Mouse (Mus musculus): ENCODE measurements around the gene Yap1. TPM values are rescaled to one million over a fixed set of nuclear protein-coding genes. Genes with fewer than 3 reads are reported as not detected.

The Yap1 gene
- polyA plus RNA-seq (2012; rRNA removed), result 13.5 and 22.2 TPM in 2 replicates

- TF ChIP-seq POLR2A (IDR thresholded peaks at IDR 0.05; ENCODE audit: borderline replicate concordance, extremely low read depth, insufficient read depth, insufficient read length, poor library complexity, severe bottlenecking) (peak; percentile 46; the same call in 1 of the 2 replicates), CTCF (IDR thresholded peaks at IDR 0.05; ENCODE audit: borderline replicate concordance, extremely low read depth, insufficient read depth, insufficient read length) (no peak)
- peak; percentile 93 for DNase-seq (ENCODE audit: low read depth)
Measured at GRCm38 (mm10) chr9:8004370-8004991, at the start of gene Yap1. TSS of gene Yap1 (minus strand) at chr9:8004596.

- no peak for TF ChIP-seq POLR2A (IDR thresholded peaks at IDR 0.05; ENCODE audit: borderline replicate concordance, extremely low read depth, insufficient read depth, insufficient read length, poor library complexity, severe bottlenecking)
- no peak for TF ChIP-seq CTCF (IDR thresholded peaks at IDR 0.05; ENCODE audit: borderline replicate concordance, extremely low read depth, insufficient read depth, insufficient read length)
- no peak for DNase-seq (ENCODE audit: low read depth)
Measured at GRCm38 (mm10) chr9:8043044-8043387, 38.6 kb upstream of the Yap1 start.

GRCm38 (mm10) chr9:8042338-8043043 lies 38.1 kb upstream of the Yap1 start, which contains the start of gene Cfap300:
TSS of gene Cfap300 (minus strand) at chr9:8042823.
- TF ChIP-seq CTCF (IDR thresholded peaks at IDR 0.05; ENCODE audit: borderline replicate concordance, extremely low read depth, insufficient read depth, insufficient read length) (no peak), POLR2A (IDR thresholded peaks at IDR 0.05; ENCODE audit: borderline replicate concordance, extremely low read depth, insufficient read depth, insufficient read length, poor library complexity, severe bottlenecking) (peak; percentile 45; the same call in 1 of the 2 replicates)

GRCm38 (mm10) chr9:8035546-8035945 lies 31.1 kb upstream of the Yap1 start:
- TF ChIP-seq POLR2A (IDR thresholded peaks at IDR 0.05; ENCODE audit: borderline replicate concordance, extremely low read depth, insufficient read depth, insufficient read length, poor library complexity, severe bottlenecking) (no peak), CTCF (IDR thresholded peaks at IDR 0.05; ENCODE audit: borderline replicate concordance, extremely low read depth, insufficient read depth, insufficient read length) (no peak)
- peak; percentile 47 for DNase-seq (ENCODE audit: low read depth)

More at GRCm38 (mm10) chr9:8042338-8043043, 38.1 kb upstream of the Yap1 start, which contains the start of gene Cfap300:
- peak; percentile 99 for DNase-seq (ENCODE audit: low read depth)

GRCm38 (mm10) chr9:8035091-8035490 lies 30.7 kb upstream of the Yap1 start:
- TF ChIP-seq CTCF (IDR thresholded peaks at IDR 0.05; ENCODE audit: borderline replicate concordance, extremely low read depth, insufficient read depth, insufficient read length), result no peak
- no peak for TF ChIP-seq POLR2A (IDR thresholded peaks at IDR 0.05; ENCODE audit: borderline replicate concordance, extremely low read depth, insufficient read depth, insufficient read length, poor library complexity, severe bottlenecking)
- no peak for DNase-seq (ENCODE audit: low read depth)

GRCm38 (mm10) chr9:8034143-8034542 lies 29.7 kb upstream of the Yap1 start:
- no peak for DNase-seq (ENCODE audit: low read depth)
- TF ChIP-seq POLR2A (IDR thresholded peaks at IDR 0.05; ENCODE audit: borderline replicate concordance, extremely low read depth, insufficient read depth, insufficient read length, poor library complexity, severe bottlenecking) (no peak), CTCF (IDR thresholded peaks at IDR 0.05; ENCODE audit: borderline replicate concordance, extremely low read depth, insufficient read depth, insufficient read length) (no peak)

- TF ChIP-seq POLR2A (IDR thresholded peaks at IDR 0.05; ENCODE audit: borderline replicate concordance, extremely low read depth, insufficient read depth, insufficient read length, poor library complexity, severe bottlenecking), result no peak
- no peak for TF ChIP-seq CTCF (IDR thresholded peaks at IDR 0.05; ENCODE audit: borderline replicate concordance, extremely low read depth, insufficient read depth, insufficient read length)
- peak; percentile 56 for DNase-seq (ENCODE audit: low read depth)
Measured at GRCm38 (mm10) chr9:8032847-8033246, 28.5 kb upstream of the Yap1 start.

- TF ChIP-seq POLR2A (IDR thresholded peaks at IDR 0.05; ENCODE audit: borderline replicate concordance, extremely low read depth, insufficient read depth, insufficient read length, poor library complexity, severe bottlenecking), result no peak
- no peak for TF ChIP-seq CTCF (IDR thresholded peaks at IDR 0.05; ENCODE audit: borderline replicate concordance, extremely low read depth, insufficient read depth, insufficient read length)
- DNase-seq (ENCODE audit: low read depth), result no peak
Measured at GRCm38 (mm10) chr9:8018609-8019008, 14.2 kb upstream of the Yap1 start.

GRCm38 (mm10) chr9:8017253-8017913 lies 13.0 kb upstream of the Yap1 start:
- no peak for DNase-seq (ENCODE audit: low read depth)
- no peak for TF ChIP-seq CTCF (IDR thresholded peaks at IDR 0.05; ENCODE audit: borderline replicate concordance, extremely low read depth, insufficient read depth, insufficient read length)
- no peak for TF ChIP-seq POLR2A (IDR thresholded peaks at IDR 0.05; ENCODE audit: borderline replicate concordance, extremely low read depth, insufficient read depth, insufficient read length, poor library complexity, severe bottlenecking)

- no peak for TF ChIP-seq POLR2A (IDR thresholded peaks at IDR 0.05; ENCODE audit: borderline replicate concordance, extremely low read depth, insufficient read depth, insufficient read length, poor library complexity, severe bottlenecking)
- TF ChIP-seq CTCF (IDR thresholded peaks at IDR 0.05; ENCODE audit: borderline replicate concordance, extremely low read depth, insufficient read depth, insufficient read length), result no peak
Measured at GRCm38 (mm10) chr9:8003301-8004271, 810 bp downstream of the Yap1 start.

More at GRCm38 (mm10) chr9:8003301-8004271, 810 bp downstream of the Yap1 start:
- peak; percentile 74 for DNase-seq (ENCODE audit: low read depth)

Measured in brain, embryonic 14.5 days (tissue).